7 mouse cellular contexts compared by ENCODE assay signal in genomic region chr4:146501727-146502126, GRCm38 (mm10). TPM values are rescaled to one million over a fixed set of nuclear protein-coding genes. Genes with fewer than 3 reads are reported as not detected.
"Had no signal": no experiment of that assay in that cellular context is flagged by ENCODE, and none has a peak within 500 bp of the region (broad histone marks: within the 10 kb centered on the region; RNA-seq: fewer than 3 reads in every experiment).

Gene Zfp981 (plus strand): TSS chr4:146502027.

RNA-seq across cellular contexts. Expression of gene Zfp981, which starts in this region (rescaled TPM):
- total RNA-seq: neutrophil, adult 5-6 weeks had no signal
- polyA plus RNA-seq: small intestine, adult 2 months; spleen, adult 2 months; stomach, embryonic 15.5 days; stomach, embryonic 16.5 days; stomach, postnatal 0 days; thymus, adult 2 months had no signal
